Mouse (Mus musculus) cortical plate, adult 2 months (tissue): ENCODE results near the gene Pcp4.

Source experiments
- CTCF ChIP-seq: fragments of 200-500 bp; IDR thresholded peaks from 2 replicates; pipeline ENCODE4 v1.5.1; 2011; ENCODE audit warnings: mild to moderate bottlenecking, control low read depth, low read length; ENCODE audit not compliant: insufficient read depth; ENCODE audit errors: extremely low read depth
- POLR2A ChIP-seq: fragments of 200-500 bp; IDR thresholded peaks from 2 replicates; pipeline ENCODE4 v1.6.1; 2011; ENCODE audit warnings: mild to moderate bottlenecking, low read length, control low read depth; ENCODE audit not compliant: insufficient read depth; ENCODE audit errors: extremely low read depth

DNA sequence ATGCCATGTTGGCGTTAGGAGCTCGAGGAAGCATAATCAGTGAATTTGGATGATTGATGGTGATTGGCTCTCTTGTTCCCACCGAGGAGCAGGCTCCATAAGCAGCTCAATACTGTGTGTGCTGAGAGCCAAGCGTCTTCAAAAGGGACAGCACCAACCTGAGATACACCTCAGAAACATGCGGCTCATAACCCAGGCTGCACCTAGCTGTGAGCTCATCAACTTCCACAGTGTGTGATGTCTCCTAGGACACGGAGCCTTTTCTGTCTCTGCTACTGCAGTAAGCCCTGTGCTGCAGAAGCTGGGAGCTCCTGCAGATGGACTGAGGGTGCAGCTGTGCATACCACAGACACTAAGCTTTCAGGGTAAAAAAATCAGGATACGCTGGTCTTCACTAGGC, 31.5 kb downstream of the Pcp4 start:
- no peak for TF ChIP-seq POLR2A
- no peak for TF ChIP-seq CTCF
